Mouse (Mus musculus) CD4-positive naive resting alpha-beta T cell, adult 76 days (primary cell): ENCODE results near the gene Lipt1. TPM values are rescaled to one million over a fixed set of nuclear protein-coding genes. Genes with fewer than 3 reads are reported as not detected.

Experiments
- total RNA-seq: library from RNA; stranded (reverse); gene quantifications from one replicate; pipeline ENCODE4 v1.2.4, GENCODE M21; 2023

The Lipt1 gene
- total RNA-seq, result 2.3 TPM

GRCm38 (mm10) chr1:37871704-37872103 lies at the start of gene Lipt1:
TSS of gene Lipt1 (plus strand) at chr1:37871738.

GRCm38 (mm10) chr1:37866286-37866685 lies 5.3 kb upstream of the Lipt1 start, which contains the start of gene Tsga10:
TSS of gene Tsga10 (minus strand) at chr1:37866429.

GRCm38 (mm10) chr1:37890025-37890652 lies 18.6 kb downstream of the Lipt1 start, which contains the start of the genes Mitd1 and Mrpl30:
TSS of gene Mitd1 (minus strand) at chr1:37890411.
TSS of gene Mrpl30 (plus strand) at chr1:37890477.

GRCm38 (mm10) chr1:37916393-37916792 lies 44.9 kb downstream of the Lipt1 start, which contains the start of gene Lyg2:
TSS of gene Lyg2 (minus strand) at chr1:37916493.

Other genes with a start within 250 kb of the Lipt1 start
- 0.29 TPM for gene 2010300C02Rik, start 151.7 kb upstream of the Lipt1 start, total RNA-seq
- 4.3 TPM for gene Tsga10, start 5.3 kb upstream of the Lipt1 start, total RNA-seq
- 20.1 TPM for gene Mitd1, start 18.7 kb downstream of the Lipt1 start, total RNA-seq
- gene Mrpl30, start 18.7 kb downstream of the Lipt1 start, total RNA-seq, result 139 TPM
- gene Lyg2, start 44.8 kb downstream of the Lipt1 start, total RNA-seq, result not detected
- not detected for gene Lyg1, start 86.0 kb downstream of the Lipt1 start, total RNA-seq
- 77.8 TPM for gene Txndc9, start 126.2 kb downstream of the Lipt1 start, total RNA-seq
- gene Eif5b, start 126.3 kb downstream of the Lipt1 start, total RNA-seq, result 41.9 TPM